Mouse (Mus musculus): Measurements from ENCODE around the gene C130026I21Rik. TPM values are rescaled to one million over a fixed set of nuclear protein-coding genes. Genes with fewer than 3 reads are reported as not detected.
"Not testable (repeated sequence)": the region's sequence is repeated elsewhere in the genome, so short reads cannot be mapped to it uniquely, and the experiment has no call there.

C130026I21Rik gene
- polyA plus RNA-seq, 1 experiment from 2014 or later: not detected

DNA sequence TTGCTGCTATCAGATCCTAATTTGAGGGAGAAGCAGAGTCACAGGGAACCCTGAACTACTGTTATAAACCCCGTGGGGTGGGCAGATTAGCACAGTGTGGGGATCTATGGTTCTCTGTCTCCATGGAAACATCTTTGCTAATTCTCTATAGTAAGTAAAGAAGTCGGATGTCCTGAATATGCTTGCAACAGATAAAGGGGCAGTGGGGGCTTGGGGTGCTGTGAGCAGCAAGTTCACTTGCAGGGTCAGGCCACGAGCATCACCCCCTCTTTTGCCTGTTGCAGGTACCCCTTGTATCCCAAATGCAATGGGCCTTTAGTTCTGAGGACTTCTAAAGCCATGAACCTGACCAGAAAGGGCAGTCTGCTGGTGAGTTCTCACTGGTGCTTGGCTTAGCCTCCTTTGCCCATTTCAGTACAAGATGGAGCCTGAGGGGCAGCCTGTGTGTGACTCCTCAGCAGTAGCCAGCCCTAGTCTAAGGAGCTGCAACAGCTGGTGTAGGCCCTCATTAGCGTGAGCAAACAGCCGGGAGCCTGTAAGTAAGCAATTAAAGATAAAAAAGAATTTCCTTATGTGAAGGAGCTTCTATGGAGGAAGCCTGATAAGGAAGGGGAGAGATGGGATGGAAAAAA lies 276.6 kb downstream of the C130026I21Rik start:
- not testable (repeated sequence) for H3K36me3 ChIP-seq (replicated peaks); H3K9me3 ChIP-seq
- WGBS: 79% methylated on average over 2 of the region's 5 CpGs

DNA sequence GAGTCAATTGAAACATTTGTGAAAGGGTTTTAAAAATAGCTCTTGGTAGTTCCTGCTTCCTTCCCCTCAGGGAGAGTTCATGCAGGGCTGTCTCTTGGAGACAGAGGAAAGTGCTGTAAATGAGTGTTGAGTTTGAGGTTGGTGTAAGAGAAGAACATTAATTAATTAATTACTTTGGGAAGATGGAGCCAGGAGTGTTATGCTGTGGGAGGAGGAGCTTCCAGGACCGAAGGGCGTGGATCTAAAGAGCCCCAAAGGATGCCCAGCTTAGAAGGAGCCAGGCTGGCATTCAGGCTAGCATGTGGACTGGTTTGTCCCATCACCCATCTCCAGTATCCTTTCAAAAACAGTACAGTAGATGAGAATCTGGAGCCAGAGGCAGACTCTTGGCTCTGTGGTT lies 277.1 kb downstream of the C130026I21Rik start:
- WGBS: no CpG with 5 or more reads among the region's 2 CpGs
- not testable (repeated sequence) for H3K36me3 ChIP-seq (replicated peaks); H3K9me3 ChIP-seq; H3K27ac ChIP-seq (replicated peaks); H3K27me3 ChIP-seq (replicated peaks; ENCODE audit: low read depth, poor library complexity, severe bottlenecking); DNase-seq (ENCODE audit: low spot score); H3K4me1 ChIP-seq; H3K4me3 ChIP-seq

More for the DNA sequence above, 276.6 kb downstream of the C130026I21Rik start:
- not testable (repeated sequence) for H3K4me1 ChIP-seq; H3K27me3 ChIP-seq (replicated peaks; ENCODE audit: low read depth, poor library complexity, severe bottlenecking); DNase-seq (ENCODE audit: low spot score); H3K4me3 ChIP-seq; H3K27ac ChIP-seq (replicated peaks)

DNA sequence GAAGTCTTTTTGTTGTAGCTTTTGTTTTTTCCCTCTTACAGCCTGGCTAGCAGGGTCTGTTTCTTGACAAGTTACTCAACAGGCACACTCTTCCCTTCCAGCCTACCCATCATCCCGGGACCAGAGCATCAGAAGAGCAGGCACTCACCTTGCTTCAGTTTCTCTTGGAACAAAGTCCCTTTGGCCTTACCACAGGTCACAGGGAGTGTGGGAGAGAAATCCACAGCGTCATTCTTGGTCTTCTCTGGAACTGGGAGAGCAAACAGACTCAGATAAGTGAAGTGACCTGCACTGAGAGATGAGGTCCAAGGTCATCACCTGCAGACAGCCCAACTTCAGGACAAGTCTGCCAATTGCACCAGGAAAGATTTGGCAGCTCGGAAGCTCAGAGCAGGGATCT lies 277.5 kb downstream of the C130026I21Rik start:
- H3K9me3 ChIP-seq; H3K27ac ChIP-seq (replicated peaks); DNase-seq (ENCODE audit: low spot score); H3K36me3 ChIP-seq (replicated peaks); H3K4me1 ChIP-seq; H3K27me3 ChIP-seq (replicated peaks; ENCODE audit: low read depth, poor library complexity, severe bottlenecking); H3K4me3 ChIP-seq: not testable (repeated sequence)
- no CpG with 5 or more reads among the region's 3 CpGs for WGBS

DNA sequence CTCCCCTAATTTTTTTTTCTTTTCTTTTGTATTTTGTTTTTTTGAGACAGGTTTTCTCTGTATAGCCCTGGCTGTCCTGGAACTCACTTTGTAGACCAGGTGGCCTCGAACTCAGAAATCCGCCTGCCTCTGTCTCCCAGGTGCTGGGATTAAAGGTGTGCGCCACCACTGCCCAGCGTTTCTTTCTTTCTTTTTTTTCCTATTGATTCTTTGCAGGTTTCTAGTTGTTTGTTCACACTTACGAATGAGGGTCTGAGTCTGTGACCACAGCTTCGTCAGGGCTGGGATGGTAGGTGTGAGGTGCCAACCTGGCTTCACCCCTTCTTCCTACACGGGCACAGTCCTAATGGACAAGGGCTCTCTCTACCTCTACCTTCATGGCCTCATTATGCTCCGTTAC lies 281.3 kb downstream of the C130026I21Rik start:
- H3K36me3 ChIP-seq (replicated peaks); DNase-seq (ENCODE audit: low spot score); H3K27me3 ChIP-seq (replicated peaks; ENCODE audit: low read depth, poor library complexity, severe bottlenecking); H3K4me1 ChIP-seq; H3K9me3 ChIP-seq; H3K4me3 ChIP-seq; H3K27ac ChIP-seq (replicated peaks): not testable (repeated sequence)
- 85% methylated on average over 8 of the region's 8 CpGs for WGBS

DNA sequence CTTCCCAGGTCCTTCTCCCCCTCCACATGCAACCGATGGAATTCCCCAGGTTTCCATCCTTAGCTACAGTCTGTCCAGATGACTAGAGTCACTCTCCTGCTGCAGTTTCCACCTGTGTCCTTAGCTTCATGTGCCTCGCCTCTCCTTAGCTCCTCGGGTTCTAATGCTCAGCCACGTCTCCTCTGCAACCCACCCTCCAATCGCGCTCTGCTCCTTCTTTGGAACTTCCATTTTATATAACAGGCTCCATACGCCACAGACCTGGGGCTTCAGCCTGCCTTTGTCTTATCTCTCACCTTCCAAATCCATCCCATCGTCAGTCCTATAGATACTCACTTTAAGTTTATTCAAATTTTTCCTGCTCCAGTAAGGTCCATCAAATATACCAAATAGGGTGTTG lies 282.6 kb downstream of the C130026I21Rik start:
- H3K9me3 ChIP-seq; H3K27ac ChIP-seq (replicated peaks); H3K27me3 ChIP-seq (replicated peaks; ENCODE audit: low read depth, poor library complexity, severe bottlenecking); DNase-seq (ENCODE audit: low spot score); H3K4me3 ChIP-seq; H3K4me1 ChIP-seq; H3K36me3 ChIP-seq (replicated peaks): not testable (repeated sequence)
- 75% methylated on average over 8 of the region's 8 CpGs for WGBS

DNA sequence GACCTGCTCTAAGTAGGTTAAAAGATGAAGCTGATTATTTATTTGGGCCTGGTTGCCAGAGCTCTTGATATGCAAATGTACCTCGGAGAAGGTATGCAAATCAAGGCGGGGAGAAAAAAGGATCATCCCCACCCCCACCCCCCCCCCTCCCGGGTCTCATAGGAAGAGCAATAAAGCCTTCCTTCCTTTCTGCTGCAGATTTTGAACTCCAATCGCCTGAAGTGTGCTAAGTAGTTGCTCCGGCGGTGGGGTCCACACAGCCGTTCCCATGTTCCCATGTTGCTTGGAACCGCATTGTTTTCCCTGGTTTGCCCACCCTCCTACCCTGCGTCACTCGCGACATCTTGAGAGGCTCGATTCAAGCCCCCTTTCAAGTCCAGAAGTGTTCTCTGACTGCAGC lies 308.6 kb downstream of the C130026I21Rik start:
- H3K4me1 ChIP-seq; H3K27ac ChIP-seq (replicated peaks); DNase-seq (ENCODE audit: low spot score); H3K36me3 ChIP-seq (replicated peaks); H3K27me3 ChIP-seq (replicated peaks; ENCODE audit: low read depth, poor library complexity, severe bottlenecking); H3K9me3 ChIP-seq: not testable (repeated sequence)
- peak overlapping the region; percentile 37 for H3K4me3 ChIP-seq
- WGBS: 4% methylated on average over 12 of the region's 12 CpGs

DNA sequence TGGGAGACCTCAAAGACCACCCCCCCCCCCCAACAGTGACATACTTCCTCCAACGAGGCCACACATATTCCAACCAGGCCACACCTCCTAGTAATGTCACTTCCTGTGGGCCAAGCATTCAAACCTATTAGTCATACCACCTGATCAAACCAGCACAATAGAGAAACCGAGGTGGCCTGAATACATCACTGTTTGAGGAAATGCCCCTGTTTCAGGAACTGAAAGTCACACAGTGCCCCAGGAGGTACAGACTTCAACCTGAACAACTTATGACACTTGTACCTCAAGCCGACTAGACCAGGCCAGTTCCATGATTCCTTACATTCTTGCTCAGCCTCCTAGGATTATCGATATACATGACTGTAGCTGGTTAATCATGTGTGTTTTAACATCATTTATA lies 312.7 kb downstream of the C130026I21Rik start:
- H3K27me3 ChIP-seq (replicated peaks; ENCODE audit: low read depth, poor library complexity, severe bottlenecking); H3K4me1 ChIP-seq; H3K36me3 ChIP-seq (replicated peaks); H3K9me3 ChIP-seq; DNase-seq (ENCODE audit: low spot score); H3K4me3 ChIP-seq; H3K27ac ChIP-seq (replicated peaks): not testable (repeated sequence)
- WGBS: 90% methylated on average over 4 of the region's 4 CpGs

DNA sequence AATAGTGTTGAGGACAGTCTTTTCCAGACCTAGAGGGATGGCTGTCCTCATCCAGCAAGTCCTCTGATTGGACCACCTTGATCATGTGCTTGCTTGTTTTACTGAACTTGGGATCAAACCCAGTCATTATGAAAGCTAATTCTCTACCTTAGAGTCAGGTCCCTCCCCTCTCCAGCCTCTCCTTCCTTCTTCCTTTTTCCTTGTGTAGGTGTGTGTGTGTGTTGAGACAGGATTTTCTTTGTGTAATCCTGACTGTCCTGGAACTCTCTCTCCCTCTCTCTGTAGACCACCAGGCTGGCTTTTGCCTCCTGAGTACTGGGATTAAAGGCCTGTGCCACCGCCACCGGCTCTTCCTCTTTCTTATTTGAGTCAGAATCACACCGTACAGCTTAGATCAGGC lies 313.6 kb downstream of the C130026I21Rik start:
- not testable (repeated sequence) for H3K27ac ChIP-seq (replicated peaks); H3K9me3 ChIP-seq; H3K27me3 ChIP-seq (replicated peaks; ENCODE audit: low read depth, poor library complexity, severe bottlenecking); DNase-seq (ENCODE audit: low spot score); H3K4me1 ChIP-seq; H3K36me3 ChIP-seq (replicated peaks); H3K4me3 ChIP-seq
- 90% methylated on average over 3 of the region's 3 CpGs for WGBS

DNA sequence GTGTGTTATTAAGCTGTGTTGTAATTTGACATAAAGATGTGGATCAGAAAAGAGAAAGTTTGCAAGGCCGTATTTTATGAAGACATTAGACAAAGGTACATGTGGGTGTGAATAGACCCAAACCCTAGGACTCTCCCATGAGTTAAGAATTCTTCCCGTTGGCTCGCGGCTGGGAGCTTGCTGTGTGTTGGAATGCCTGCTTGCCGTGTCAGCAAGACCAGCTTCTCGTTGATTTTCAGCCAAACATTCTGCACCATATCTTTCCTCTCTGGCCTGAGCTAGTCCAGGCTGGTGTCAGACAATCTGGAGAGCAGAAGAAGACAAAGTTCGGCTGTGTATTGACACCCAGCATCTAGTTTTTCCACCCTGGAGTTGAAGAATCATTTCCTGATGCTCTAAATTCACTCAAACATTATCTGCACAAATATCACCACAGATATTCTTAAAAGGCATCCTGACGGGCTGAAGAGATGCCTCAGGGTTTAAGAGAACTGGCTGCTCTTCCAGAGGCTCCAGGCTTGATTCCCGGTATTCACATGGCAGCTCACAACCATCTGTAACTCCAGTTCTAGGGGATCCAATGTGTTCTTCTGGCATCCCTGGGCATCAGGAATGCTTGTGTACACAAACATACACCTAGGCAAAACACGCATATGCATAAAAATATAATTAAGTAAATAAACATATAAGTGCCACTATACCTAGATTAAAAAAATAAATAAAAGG lies 317.7 kb downstream of the C130026I21Rik start:
- no peak for DNase-seq (ENCODE audit: low spot score)
- WGBS: 84% methylated on average over 10 of the region's 10 CpGs
- Histone ChIP-seq H3K4me3 (no peak overlapping the region), H3K36me3 (replicated peaks) (no peaks in the 10 kb centered on the region), H3K4me1 (no peaks in the 10 kb centered on the region), H3K27ac (replicated peaks) (no peak overlapping the region), H3K9me3 (peaks cover 6% of the 10 kb centered on the region), H3K27me3 (replicated peaks; ENCODE audit: low read depth, poor library complexity, severe bottlenecking) (no peaks in the 10 kb centered on the region)

DNA sequence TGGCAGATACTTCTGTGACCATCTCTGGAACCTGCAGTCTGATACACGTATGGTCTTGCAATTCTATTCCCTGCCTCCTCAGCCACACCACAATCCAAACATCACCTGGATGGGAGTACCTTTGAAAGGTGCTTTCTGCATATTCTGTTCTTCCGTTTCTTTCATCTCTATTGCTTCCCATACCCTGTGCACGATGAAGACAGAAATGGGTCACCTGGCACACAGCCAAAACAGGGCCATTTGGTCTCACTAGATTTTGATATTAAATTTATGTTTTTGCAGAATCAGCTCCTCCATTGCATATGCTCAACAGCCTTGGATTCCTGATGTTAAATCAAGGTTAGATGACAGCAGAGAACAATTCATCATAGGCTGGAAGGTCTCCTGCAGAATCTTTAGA lies 318.8 kb downstream of the C130026I21Rik start:
- H3K4me3 ChIP-seq: no peak overlapping the region
- no peaks in the 10 kb centered on the region for H3K27me3 ChIP-seq (replicated peaks; ENCODE audit: low read depth, poor library complexity, severe bottlenecking)
- WGBS: 90% methylated on average over 3 of the region's 3 CpGs
- no peaks in the 10 kb centered on the region for H3K4me1 ChIP-seq
- H3K36me3 ChIP-seq (replicated peaks): no peaks in the 10 kb centered on the region
- peaks cover 2% of the 10 kb centered on the region; the same call in 1 of the 2 replicates for H3K9me3 ChIP-seq
- no peak for DNase-seq (ENCODE audit: low spot score)
- H3K27ac ChIP-seq (replicated peaks): no peak overlapping the region

DNA sequence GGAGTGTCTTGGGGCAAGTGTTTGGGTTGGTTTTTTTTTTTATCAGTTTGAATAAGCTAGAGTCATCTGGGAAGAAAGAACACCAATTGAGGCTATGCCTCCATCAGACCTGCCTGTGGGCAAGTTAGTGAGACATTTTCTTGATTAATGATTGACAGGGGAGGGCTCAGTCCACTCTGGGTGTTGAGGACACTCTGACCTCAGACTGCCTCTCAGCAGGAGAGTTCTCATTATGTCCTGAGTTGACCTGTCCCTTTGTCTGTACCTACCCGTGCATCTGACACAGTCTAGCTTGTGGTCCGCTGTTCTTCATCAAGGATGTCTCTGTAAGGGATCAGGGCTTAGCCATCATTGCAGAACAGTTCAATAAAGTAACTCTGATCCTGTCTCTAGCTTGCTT lies 323.0 kb downstream of the C130026I21Rik start:
- WGBS: 69% methylated on average over 2 of the region's 2 CpGs

DNA sequence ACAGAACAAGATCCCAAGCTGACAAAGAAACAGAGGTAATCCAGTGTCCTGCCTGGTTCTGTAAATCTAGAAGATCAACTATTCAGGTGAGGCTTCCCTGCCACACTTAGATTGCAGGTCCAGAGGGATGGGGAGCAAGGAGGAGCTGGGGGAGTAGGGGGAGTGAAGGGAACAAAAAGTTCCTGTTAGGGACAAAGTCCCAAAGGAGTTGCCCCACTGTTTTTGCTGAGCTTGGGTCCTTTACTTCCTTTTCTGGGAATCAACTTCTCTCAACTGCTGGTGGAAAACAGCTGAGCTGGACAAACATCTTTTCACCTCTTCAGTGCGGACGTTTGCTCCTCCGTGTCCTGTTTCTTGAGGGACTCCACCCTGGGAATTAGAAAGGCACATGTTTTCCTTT lies 324.4 kb downstream of the C130026I21Rik start:
- WGBS: 82% methylated on average over 3 of the region's 3 CpGs
- no peak overlapping the region for H3K27ac ChIP-seq (replicated peaks)
- H3K27me3 ChIP-seq (replicated peaks; ENCODE audit: low read depth, poor library complexity, severe bottlenecking): no peaks in the 10 kb centered on the region
- no peaks in the 10 kb centered on the region for H3K4me1 ChIP-seq
- no peak overlapping the region for H3K4me3 ChIP-seq
- no peaks in the 10 kb centered on the region for H3K9me3 ChIP-seq
- H3K36me3 ChIP-seq (replicated peaks): no peaks in the 10 kb centered on the region
- DNase-seq (ENCODE audit: low spot score): no peak

More for the DNA sequence above, 323.0 kb downstream of the C130026I21Rik start:
- no peaks in the 10 kb centered on the region for H3K4me1 ChIP-seq
- no peaks in the 10 kb centered on the region for H3K27me3 ChIP-seq (replicated peaks; ENCODE audit: low read depth, poor library complexity, severe bottlenecking)
- H3K36me3 ChIP-seq (replicated peaks): no peaks in the 10 kb centered on the region
- DNase-seq (ENCODE audit: low spot score): no peak
- no peaks in the 10 kb centered on the region for H3K9me3 ChIP-seq
- H3K4me3 ChIP-seq: no peak overlapping the region
- no peak overlapping the region for H3K27ac ChIP-seq (replicated peaks)

DNA sequence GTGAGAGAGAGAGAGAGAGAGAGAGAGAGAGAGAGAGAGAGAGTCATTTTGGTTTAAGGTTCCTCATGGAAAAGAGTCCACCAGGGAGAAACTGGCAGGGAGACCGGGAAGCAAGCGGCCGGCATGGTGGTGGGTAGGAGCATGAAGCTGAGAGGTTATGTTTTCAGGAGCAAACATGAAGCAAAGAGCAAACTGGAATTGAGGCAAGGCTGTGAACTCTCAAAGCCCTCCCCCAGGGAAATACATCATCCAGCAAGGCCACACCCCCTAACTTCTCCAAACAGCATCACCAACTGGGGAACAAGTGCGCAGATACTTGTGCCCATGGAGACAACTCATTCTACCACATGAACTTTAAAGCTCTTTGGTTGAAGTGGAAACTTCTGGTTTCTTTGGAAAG lies 326.8 kb downstream of the C130026I21Rik start:
- Histone ChIP-seq H3K36me3 (replicated peaks) (no peaks in the 10 kb centered on the region), H3K4me1 (no peaks in the 10 kb centered on the region), H3K4me3 (no peak overlapping the region), H3K27me3 (replicated peaks; ENCODE audit: low read depth, poor library complexity, severe bottlenecking) (no peaks in the 10 kb centered on the region), H3K27ac (replicated peaks) (no peak overlapping the region), H3K9me3 (no peaks in the 10 kb centered on the region)
- DNase-seq (ENCODE audit: low spot score): no peak
- 93% methylated on average over 4 of the region's 4 CpGs for WGBS
